ENCODE assay signal across 8 mouse cellular contexts in genomic region chrX:167211871-167212555, GRCm38 (mm10). TPM values are rescaled to one million over a fixed set of nuclear protein-coding genes. Genes with fewer than 3 reads are reported as not detected.
A peak's percentile ranks its signal among the peaks of the same experiment; 100 is the strongest.
DNase-seq lines count a peak whose midpoint lies in the region; ATAC-seq lines count a peak whose summit lies in the region.
"Had no signal": no experiment of that assay in that cellular context is flagged by ENCODE, and none has a peak within 500 bp of the region (broad histone marks: within the 10 kb centered on the region; RNA-seq: fewer than 3 reads in every experiment).

No protein-coding gene starts in this region.

- peaks cover 10% of the 10 kb centered on the region; the same call in 1 of the 2 replicates for H3K27me3 ChIP-seq in hindbrain, embryonic 13.5 days
- no peaks in the 10 kb centered on the region for H3K27me3 ChIP-seq in hindbrain, embryonic 16.5 days (replicated peaks; ENCODE audit: control insufficient read depth, insufficient read depth, low read length)
- H3K27me3 ChIP-seq in hindbrain, embryonic 15.5 days = no peaks in the 10 kb centered on the region

- WGBS in hindbrain, embryonic 13.5 days = 50% methylated on average over 9 of the region's 9 CpGs
- 38% methylated on average over 9 of the region's 9 CpGs for WGBS in hindbrain, embryonic 16.5 days
- WGBS in hindbrain, embryonic 15.5 days = 47% methylated on average over 9 of the region's 9 CpGs

- peak; percentile 30 for DNase-seq in thymus, postnatal 4 days
- DNase-seq in thymus, postnatal 0 days (ENCODE audit: low spot score) = no peak
- no peak for DNase-seq in cerebellum, adult 11-12 months
- DNase-seq in adrenal gland, adult (ENCODE audit: inconsistent age in 2 of 2, low spot score in 1 of 2) = no peak
- DNase-seq: lung, postnatal 14 days had no signal

- H3K9me3 ChIP-seq in hindbrain, embryonic 13.5 days = no peaks in the 10 kb centered on the region
- H3K9me3 ChIP-seq in hindbrain, embryonic 16.5 days (ENCODE audit: control insufficient read depth, low read length) = no peaks in the 10 kb centered on the region
- H3K9me3 ChIP-seq in hindbrain, embryonic 15.5 days = no peaks in the 10 kb centered on the region

- peak overlapping the region; percentile 2; the same call in 1 of the 2 replicates for H3K4me2 ChIP-seq in hindbrain, embryonic 13.5 days
- H3K4me2 ChIP-seq in hindbrain, embryonic 16.5 days (ENCODE audit: low read length) = no peak overlapping the region
- H3K4me2 ChIP-seq in hindbrain, embryonic 15.5 days = 0 out of 2 replicates have a peak overlapping the region, but pooled peaks have one; percentile 1

- no peak overlapping the region for H3K4me3 ChIP-seq in hindbrain, embryonic 13.5 days
- no peak overlapping the region for H3K4me3 ChIP-seq in hindbrain, embryonic 16.5 days (ENCODE audit: low read length)
- H3K4me3 ChIP-seq in hindbrain, embryonic 15.5 days = no peak overlapping the region

- no peak overlapping the region for H3K9ac ChIP-seq in hindbrain, embryonic 13.5 days
- no peak overlapping the region for H3K9ac ChIP-seq in hindbrain, embryonic 16.5 days (ENCODE audit: low read depth, low read length)
- H3K9ac ChIP-seq in hindbrain, embryonic 15.5 days = no peak overlapping the region

- peaks cover 16% of the 10 kb centered on the region for H3K4me1 ChIP-seq in hindbrain, embryonic 13.5 days (replicated peaks)
- H3K4me1 ChIP-seq in hindbrain, embryonic 16.5 days (ENCODE audit: control insufficient read depth, insufficient read depth, low read depth, low read length) = peaks cover 3% of the 10 kb centered on the region
- peaks cover 8% of the 10 kb centered on the region; the same call in 1 of the 2 replicates for H3K4me1 ChIP-seq in hindbrain, embryonic 15.5 days (replicated peaks)

- ATAC-seq in hindbrain, embryonic 13.5 days (ENCODE audit: low FRiP score) = no peak
- ATAC-seq in hindbrain, embryonic 16.5 days = no peak
- ATAC-seq in hindbrain, embryonic 15.5 days (ENCODE audit: low FRiP score, low read depth) = no peak

- H3K27ac ChIP-seq in hindbrain, embryonic 13.5 days = 0 out of 2 replicates have a peak overlapping the region, but pooled peaks have one; percentile 18
- H3K27ac ChIP-seq in hindbrain, embryonic 16.5 days (ENCODE audit: low read depth, low read length) = no peak overlapping the region
- H3K27ac ChIP-seq in hindbrain, embryonic 15.5 days (replicated peaks) = peak overlapping the region; percentile 48

- H3K36me3 ChIP-seq in hindbrain, embryonic 13.5 days = no peaks in the 10 kb centered on the region
- H3K36me3 ChIP-seq in hindbrain, embryonic 16.5 days (ENCODE audit: control insufficient read depth, insufficient read depth, low read length) = no peaks in the 10 kb centered on the region
- H3K36me3 ChIP-seq in hindbrain, embryonic 15.5 days = no peaks in the 10 kb centered on the region

RNA-seq across cellular contexts. Expression of gene Tmsb4x, which starts 2.9 kb away (rescaled TPM):
- 6,428 and 6,647 TPM in 2 replicates for polyA plus RNA-seq in hindbrain, embryonic 13.5 days (2015; fragmentation: Nextera tagmentation; extraction: Ambion mirVana)
- polyA plus RNA-seq in hindbrain, embryonic 16.5 days (2015; fragmentation: Nextera tagmentation; extraction: Ambion mirVana) = 4,367 and 4,892 TPM in 2 replicates
- 6,098 and 6,310 TPM in 2 replicates for polyA plus RNA-seq in thymus, postnatal 0 days (2015; fragmentation: Nextera tagmentation; extraction: Ambion mirVana)
- 4,994 and 5,532 TPM in 2 replicates for polyA plus RNA-seq in hindbrain, embryonic 15.5 days (2015; fragmentation: Nextera tagmentation; extraction: Ambion mirVana)

RNA-seq across cellular contexts. Expression of gene Tlr8, which starts 52.1 kb away (rescaled TPM):
- 0.10 and 0.17 TPM in 2 replicates for polyA plus RNA-seq in hindbrain, embryonic 13.5 days (2015; fragmentation: Nextera tagmentation; extraction: Ambion mirVana)
- 0.14 and 0.18 TPM in 2 replicates for polyA plus RNA-seq in hindbrain, embryonic 16.5 days (2015; fragmentation: Nextera tagmentation; extraction: Ambion mirVana)
- polyA plus RNA-seq in thymus, postnatal 0 days (2015; fragmentation: Nextera tagmentation; extraction: Ambion mirVana) = 0.59 and 0.79 TPM in 2 replicates
- polyA plus RNA-seq in hindbrain, embryonic 15.5 days (2015; fragmentation: Nextera tagmentation; extraction: Ambion mirVana) = 0.13 and 0.22 TPM in 2 replicates
